Mouse (Mus musculus): ENCODE results near the gene Arhgdia. TPM values are rescaled to one million over a fixed set of nuclear protein-coding genes. Genes with fewer than 3 reads are reported as not detected.

Arhgdia gene
- total and polyA plus RNA-seq, 3 experiments, result 172 to 958 (median 417) TPM

- no peaks in the 10 kb centered on the region for H3K9me3 ChIP-seq (replicated peaks; ENCODE audit: low read length)
- TF ChIP-seq PAX5 (IDR thresholded peaks at IDR 0.05; ENCODE audit: low read length) (no peak), ETS1 (conservative IDR thresholded peaks at IDR 0.05; ENCODE audit: low read depth, low read length) (no peak), EP300 (IDR thresholded peaks at IDR 0.05; ENCODE audit: low read length) (no peak), MAX (IDR thresholded peaks at IDR 0.05; ENCODE audit: low read length) (no peak), ZMIZ1 (IDR thresholded peaks at IDR 0.05; ENCODE audit: low read depth, low read length) (no peak), BHLHE40 (IDR thresholded peaks at IDR 0.05; ENCODE audit: low read depth, low read length) (no peak), E2F4 (IDR thresholded peaks at IDR 0.05; ENCODE audit: insufficient replicate concordance, low read depth, low read length) (no peak), GABPA (IDR thresholded peaks at IDR 0.05; ENCODE audit: insufficient replicate concordance, low read depth, low read length) (no peak), CHD1 (IDR thresholded peaks at IDR 0.05; ENCODE audit: low read depth, low read length) (no peak), NRF1 (IDR thresholded peaks at IDR 0.05; ENCODE audit: low read depth, low read length) (no peak), POLR2AphosphoS2 (IDR thresholded peaks at IDR 0.05; ENCODE audit: low read depth, low read length) (no peak), POLR2A (IDR thresholded peaks at IDR 0.05; ENCODE audit: low read depth, low read length) (no peak), NELFE (IDR thresholded peaks at IDR 0.05; ENCODE audit: low read depth, low read length) (no peak), ELF1 (IDR thresholded peaks at IDR 0.05; ENCODE audit: low read depth, low read length) (no peak), MYC (IDR thresholded peaks at IDR 0.05; ENCODE audit: low read depth, low read length) (no peak), CTCF (conservative IDR thresholded peaks at IDR 0.05 in 1 of 2, IDR thresholded peaks at IDR 0.05 in 1 of 2; ENCODE audit: low read depth in 2 of 2, low read length in 2 of 2) (no peak), RCOR1 (conservative IDR thresholded peaks at IDR 0.05; ENCODE audit: low read depth, low read length) (no peak), TBP (conservative IDR thresholded peaks at IDR 0.05; ENCODE audit: low read depth, low read length) (no peak)
- no peak overlapping the region for H3K4me2 ChIP-seq (ENCODE audit: insufficient read depth, low read depth, poor library complexity, severe bottlenecking)
- peaks cover 16% of the 10 kb centered on the region for H3K27me3 ChIP-seq (replicated peaks)
- peaks cover 15 to 25% of the 10 kb centered on the region in 2 experiments for H3K36me3 ChIP-seq (replicated peaks in 1 of 2; ENCODE audit: control insufficient read depth in 1 of 2, insufficient read depth in 1 of 2, low read length in 1 of 2)
- H3K27ac ChIP-seq (ENCODE audit: insufficient read depth, low read depth), result no peak overlapping the region
- dilution Hi-C loops (cut with MboI; ENCODE audit: extremely low pct_ligation_motif_present, extremely low pct_unique_long_range_greater_than_20kb, low sequenced_read_pairs), result no loop called here
- no peaks in the 10 kb centered on the region for H3K79me2 ChIP-seq (replicated peaks; ENCODE audit: control insufficient read depth, extremely low read depth, insufficient read depth, poor library complexity, severe bottlenecking)
- in situ Hi-C loops (cut with MboI; ENCODE audit: low pct_ligation_motif_present, low pct_unique_long_range_greater_than_20kb, low sequenced_read_pairs), result no loop called here
- DNase-seq (ENCODE audit: extremely low read depth), result no peak
- H3K9ac ChIP-seq (ENCODE audit: insufficient read depth, low read depth), result no peak overlapping the region
- H3K4me1 ChIP-seq (ENCODE audit: control insufficient read depth in 1 of 2, insufficient read depth in 2 of 2), result peaks cover 27 to 37% of the 10 kb centered on the region in 2 experiments
- no peak overlapping the region for H3K4me3 ChIP-seq (replicated peaks in 1 of 3; ENCODE audit: low read depth in 2 of 3, low read length in 2 of 3, poor library complexity in 1 of 3)
Measured at GRCm38 (mm10) chr11:120538485-120538884, 42.9 kb downstream of the Arhgdia start.

GRCm38 (mm10) chr11:120535804-120536203 is 45.6 kb downstream of the Arhgdia start:
- in situ Hi-C loops (cut with MboI; ENCODE audit: low pct_ligation_motif_present, low pct_unique_long_range_greater_than_20kb, low sequenced_read_pairs), result no loop called here
- dilution Hi-C loops (cut with MboI; ENCODE audit: extremely low pct_ligation_motif_present, extremely low pct_unique_long_range_greater_than_20kb, low sequenced_read_pairs), result no loop called here

More at GRCm38 (mm10) chr11:120535804-120536203, 45.6 kb downstream of the Arhgdia start:
- Histone ChIP-seq H3K4me1 (ENCODE audit: control insufficient read depth in 1 of 2, insufficient read depth in 2 of 2) (peaks cover 27 to 37% of the 10 kb centered on the region in 2 experiments), H3K9me3 (replicated peaks; ENCODE audit: low read length) (peaks cover 4% of the 10 kb centered on the region), H3K9ac (ENCODE audit: insufficient read depth, low read depth) (no peak overlapping the region), H3K36me3 (replicated peaks in 1 of 2; ENCODE audit: control insufficient read depth in 1 of 2, insufficient read depth in 1 of 2, low read length in 1 of 2) (peaks cover 0 to 2% of the 10 kb centered on the region in 2 experiments), H3K4me2 (ENCODE audit: insufficient read depth, low read depth, poor library complexity, severe bottlenecking) (no peak overlapping the region), H3K79me2 (replicated peaks; ENCODE audit: control insufficient read depth, extremely low read depth, insufficient read depth, poor library complexity, severe bottlenecking) (no peaks in the 10 kb centered on the region), H3K27ac (ENCODE audit: insufficient read depth, low read depth) (no peak overlapping the region), H3K27me3 (replicated peaks) (peaks cover 38% of the 10 kb centered on the region), H3K4me3 (replicated peaks in 1 of 3; ENCODE audit: low read depth in 2 of 3, low read length in 2 of 3, poor library complexity in 1 of 3) (no peak overlapping the region)
- TF ChIP-seq ELF1 (IDR thresholded peaks at IDR 0.05; ENCODE audit: low read depth, low read length) (peak; percentile 72), MEF2A (IDR thresholded peaks at IDR 0.05; ENCODE audit: borderline replicate concordance, low read depth, low read length) (no peak), POLR2A (IDR thresholded peaks at IDR 0.05; ENCODE audit: low read depth, low read length) (no peak)
- peak; percentile 66 for DNase-seq (ENCODE audit: extremely low read depth)
